Mouse (Mus musculus): ENCODE measurements around the gene Tln2. TPM values are rescaled to one million over a fixed set of nuclear protein-coding genes. Genes with fewer than 3 reads are reported as not detected.

Gene Tln2
- polyA plus RNA-seq, 2 experiments, result 0.98 to 2.5 TPM

GRCm38 (mm10) chr9:67463440-67464122 is 95.9 kb downstream of the Tln2 start:
- Histone ChIP-seq H3K4me2 (ENCODE audit: low read depth) (no peak overlapping the region), H3K27me3 (ENCODE audit: control insufficient read depth, insufficient read depth, low read length) (no peaks in the 10 kb centered on the region), H3K9ac (replicated peaks) (no peak overlapping the region), H3K36me3 (replicated peaks; ENCODE audit: control insufficient read depth, insufficient read depth, low read depth) (no peaks in the 10 kb centered on the region), H3K4me1 (replicated peaks; ENCODE audit: control insufficient read depth in 2 of 2, insufficient read depth in 2 of 2, low read length in 1 of 2) (no peaks in the 10 kb centered on the region), H3K9me3 (ENCODE audit: control insufficient read depth, low read length) (no peaks in the 10 kb centered on the region), H3K4me3 (ENCODE audit: insufficient read depth in 1 of 2, low read depth in 2 of 2, low read length in 2 of 2) (no peak overlapping the region), H3K27ac (no peak overlapping the region)
- DNase-seq (ENCODE audit: low read depth in 3 of 3, low spot score in 3 of 3) (no peak), ATAC-seq (ENCODE audit: insufficient read depth) (no peak)
- TF ChIP-seq EP300 (IDR thresholded peaks at IDR 0.05; ENCODE audit: low read depth) (no peak), CTCF (IDR thresholded peaks at IDR 0.05; ENCODE audit: low read depth) (no peak)
- WGBS (ENCODE audit: insufficient replicate concordance), result 30% methylated on average over 11 of the region's 11 CpGs

GRCm38 (mm10) chr9:67441484-67441883 is 118.0 kb downstream of the Tln2 start:
- DNase-seq (ENCODE audit: low read depth in 3 of 3, low spot score in 3 of 3) (no peak), ATAC-seq (ENCODE audit: insufficient read depth) (no peak)

GRCm38 (mm10) chr9:67437511-67437910 is 122.0 kb downstream of the Tln2 start:
- no peak overlapping the region for H3K4me2 ChIP-seq (ENCODE audit: low read depth)
- H3K27me3 ChIP-seq (ENCODE audit: control insufficient read depth, insufficient read depth, low read length), result no peaks in the 10 kb centered on the region
- no peak for TF ChIP-seq CTCF (IDR thresholded peaks at IDR 0.05; ENCODE audit: low read depth)
- no peak for TF ChIP-seq EP300 (IDR thresholded peaks at IDR 0.05; ENCODE audit: low read depth)
- H3K9me3 ChIP-seq (ENCODE audit: control insufficient read depth, low read length), result no peaks in the 10 kb centered on the region
- no peak overlapping the region for H3K4me3 ChIP-seq (ENCODE audit: insufficient read depth in 1 of 2, low read depth in 2 of 2, low read length in 2 of 2)
- DNase-seq (ENCODE audit: low read depth in 3 of 3, low spot score in 3 of 3) (no peak), ATAC-seq (ENCODE audit: insufficient read depth) (no peak)
- no peak overlapping the region for H3K27ac ChIP-seq
- no peak overlapping the region for H3K9ac ChIP-seq (replicated peaks)
- no peaks in the 10 kb centered on the region for H3K36me3 ChIP-seq (replicated peaks; ENCODE audit: control insufficient read depth, insufficient read depth, low read depth)
- 59% methylated on average over 1 of the region's 1 CpGs for WGBS (ENCODE audit: insufficient replicate concordance)
- H3K4me1 ChIP-seq (replicated peaks; ENCODE audit: control insufficient read depth in 2 of 2, insufficient read depth in 2 of 2, low read length in 1 of 2), result no peaks in the 10 kb centered on the region

More at GRCm38 (mm10) chr9:67441484-67441883, 118.0 kb downstream of the Tln2 start:
- Histone ChIP-seq H3K4me3 (ENCODE audit: insufficient read depth in 1 of 2, low read depth in 2 of 2, low read length in 2 of 2) (no peak overlapping the region), H3K4me1 (replicated peaks; ENCODE audit: control insufficient read depth in 2 of 2, insufficient read depth in 2 of 2, low read length in 1 of 2) (no peaks in the 10 kb centered on the region), H3K27me3 (ENCODE audit: control insufficient read depth, insufficient read depth, low read length) (no peaks in the 10 kb centered on the region), H3K27ac (no peak overlapping the region), H3K4me2 (ENCODE audit: low read depth) (no peak overlapping the region), H3K9me3 (ENCODE audit: control insufficient read depth, low read length) (no peaks in the 10 kb centered on the region), H3K36me3 (replicated peaks; ENCODE audit: control insufficient read depth, insufficient read depth, low read depth) (no peaks in the 10 kb centered on the region), H3K9ac (replicated peaks) (no peak overlapping the region)
- 25% methylated on average over 1 of the region's 2 CpGs for WGBS (ENCODE audit: insufficient replicate concordance)
- TF ChIP-seq CTCF (IDR thresholded peaks at IDR 0.05; ENCODE audit: low read depth) (no peak), EP300 (IDR thresholded peaks at IDR 0.05; ENCODE audit: low read depth) (no peak)

GRCm38 (mm10) chr9:67435333-67436154 is 124.0 kb downstream of the Tln2 start:
- DNase-seq (ENCODE audit: low read depth in 3 of 3, low spot score in 3 of 3) (no peak), ATAC-seq (ENCODE audit: insufficient read depth) (no peak)
- Histone ChIP-seq H3K4me2 (ENCODE audit: low read depth) (no peak overlapping the region), H3K4me3 (ENCODE audit: insufficient read depth in 1 of 2, low read depth in 2 of 2, low read length in 2 of 2) (no peak overlapping the region), H3K4me1 (replicated peaks; ENCODE audit: control insufficient read depth in 2 of 2, insufficient read depth in 2 of 2, low read length in 1 of 2) (no peaks in the 10 kb centered on the region), H3K36me3 (replicated peaks; ENCODE audit: control insufficient read depth, insufficient read depth, low read depth) (no peaks in the 10 kb centered on the region), H3K9me3 (ENCODE audit: control insufficient read depth, low read length) (no peaks in the 10 kb centered on the region), H3K27me3 (ENCODE audit: control insufficient read depth, insufficient read depth, low read length) (no peaks in the 10 kb centered on the region), H3K9ac (replicated peaks) (no peak overlapping the region), H3K27ac (no peak overlapping the region)
- 48% methylated on average over 10 of the region's 10 CpGs for WGBS (ENCODE audit: insufficient replicate concordance)
- no peak for TF ChIP-seq CTCF (IDR thresholded peaks at IDR 0.05; ENCODE audit: low read depth)
- TF ChIP-seq EP300 (IDR thresholded peaks at IDR 0.05; ENCODE audit: low read depth), result no peak

GRCm38 (mm10) chr9:67429199-67429892 is 130.2 kb downstream of the Tln2 start:
- TF ChIP-seq CTCF (IDR thresholded peaks at IDR 0.05; ENCODE audit: low read depth) (no peak), EP300 (IDR thresholded peaks at IDR 0.05; ENCODE audit: low read depth) (no peak)
- no peak for ATAC-seq (ENCODE audit: insufficient read depth)

More at GRCm38 (mm10) chr9:67429199-67429892, 130.2 kb downstream of the Tln2 start:
- no peak for DNase-seq (ENCODE audit: low read depth in 3 of 3, low spot score in 3 of 3)
- H3K4me2 ChIP-seq (ENCODE audit: low read depth), result no peak overlapping the region
- no peaks in the 10 kb centered on the region for H3K9me3 ChIP-seq (ENCODE audit: control insufficient read depth, low read length)
- no peak overlapping the region for H3K27ac ChIP-seq
- H3K4me3 ChIP-seq (ENCODE audit: insufficient read depth in 1 of 2, low read depth in 2 of 2, low read length in 2 of 2), result no peak overlapping the region
- WGBS (ENCODE audit: insufficient replicate concordance), result 60% methylated on average over 12 of the region's 12 CpGs
- H3K9ac ChIP-seq (replicated peaks), result no peak overlapping the region
- H3K36me3 ChIP-seq (replicated peaks; ENCODE audit: control insufficient read depth, insufficient read depth, low read depth), result no peaks in the 10 kb centered on the region
- no peaks in the 10 kb centered on the region for H3K27me3 ChIP-seq (ENCODE audit: control insufficient read depth, insufficient read depth, low read length)
- H3K4me1 ChIP-seq (replicated peaks; ENCODE audit: control insufficient read depth in 2 of 2, insufficient read depth in 2 of 2, low read length in 1 of 2), result no peaks in the 10 kb centered on the region

Data from liver, embryonic 14.5 days (tissue).